Mouse (Mus musculus): Measurements from ENCODE around the gene Lrch2.
"Not testable (repeated sequence)": the region's sequence is repeated elsewhere in the genome, so short reads cannot be mapped to it uniquely, and the experiment has no call there.

DNA sequence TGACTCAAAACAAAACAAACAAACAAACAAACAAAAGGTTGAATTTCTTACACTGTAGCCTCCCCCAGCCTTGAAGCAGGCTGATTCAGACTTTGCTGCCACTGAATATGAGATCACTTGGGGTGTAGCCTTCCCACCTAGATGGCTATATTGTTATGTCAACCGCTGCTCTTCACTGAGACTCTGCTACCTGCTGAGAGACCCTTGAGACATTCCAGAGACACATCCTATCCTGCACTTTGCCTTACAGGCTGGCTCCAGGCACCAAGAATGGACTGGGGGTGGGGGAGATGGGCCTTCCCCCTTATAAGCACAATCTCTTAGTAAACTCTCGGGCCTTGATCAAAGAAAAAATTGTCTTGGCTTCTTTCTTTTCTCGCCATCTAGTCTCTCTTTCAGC, 16.8 kb downstream of the Lrch2 start:
- TF ChIP-seq CTCF, EP300 (IDR thresholded peaks at IDR 0.05; ENCODE audit: low read depth): not testable (repeated sequence)

All from heart, postnatal 0 days (tissue).